Comparison of ENCODE assay signal across 26 mouse cellular contexts in the genomic region with DNA sequence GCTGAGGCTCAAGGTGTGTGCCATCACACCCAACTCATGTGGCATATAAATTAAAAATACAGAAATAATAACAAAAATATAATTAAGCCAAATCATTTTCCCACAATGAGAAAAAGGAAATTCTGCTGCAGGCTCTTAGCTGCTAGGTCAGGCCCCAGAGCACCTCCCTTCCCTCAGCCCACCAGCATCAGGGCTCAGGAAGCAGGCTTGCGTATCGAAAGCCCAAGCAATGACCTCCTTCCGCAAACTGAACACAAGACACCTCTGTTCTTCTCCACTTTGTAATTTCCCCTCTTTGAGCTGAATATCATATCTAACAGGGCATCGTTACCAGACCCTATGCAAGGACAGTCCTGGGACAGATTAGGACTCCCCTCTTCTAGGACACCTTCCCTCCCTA. TPM values are rescaled to one million over a fixed set of nuclear protein-coding genes. Genes with fewer than 3 reads are reported as not detected.
DNase-seq lines count a peak whose midpoint lies in the region; ATAC-seq lines count a peak whose summit lies in the region.
"Had no signal": no experiment of that assay in that cellular context is flagged by ENCODE, and none has a peak within 500 bp of the region (broad histone marks: within the 10 kb centered on the region; RNA-seq: fewer than 3 reads in every experiment).

No protein-coding gene starts in this region.

- peaks cover 6% of the 10 kb centered on the region for H3K9me3 ChIP-seq in hindbrain, embryonic 10.5 days
- H3K9me3 ChIP-seq: embryonic facial prominence, embryonic 13.5 days; embryonic facial prominence, embryonic 15.5 days; G1E had no signal

- WGBS in hindbrain, embryonic 10.5 days, result 92% methylated on average over 4 of the region's 4 CpGs

- H3K27ac ChIP-seq in hindbrain, embryonic 10.5 days, result no peak overlapping the region
- H3K27ac ChIP-seq: embryonic facial prominence, embryonic 13.5 days; embryonic facial prominence, embryonic 15.5 days; forebrain, embryonic 10.5 days; forebrain, embryonic 12.5 days had no signal

- ATAC-seq in common myeloid progenitor, adult 5-6 weeks (replicated peaks; ENCODE audit: low read depth, poor library complexity, severe bottlenecking), result peak; percentile 54
- ATAC-seq in granulocyte monocyte progenitor cell, adult 5-6 weeks (replicated peaks; ENCODE audit: poor library complexity, severe bottlenecking), result peak; percentile 54
- ATAC-seq in megakaryocyte progenitor cell, adult 5-6 weeks (replicated peaks; ENCODE audit: poor library complexity), result peak; percentile 47
- no peak for ATAC-seq in CD4-positive, CD25-positive, alpha-beta regulatory T cell, adult 4 months
- ATAC-seq: activated CD4-positive, CD25-positive, alpha-beta regulatory T cell, adult 4 months; forebrain, embryonic 14.5 days; forebrain, embryonic 16.5 days; Patski had no signal

- no peaks in the 10 kb centered on the region for H3K36me3 ChIP-seq in hindbrain, embryonic 10.5 days
- H3K36me3 ChIP-seq: embryonic facial prominence, embryonic 13.5 days; embryonic facial prominence, embryonic 15.5 days; forebrain, embryonic 10.5 days; forebrain, embryonic 12.5 days; G1E had no signal

- H3K4me1 ChIP-seq in hindbrain, embryonic 10.5 days (replicated peaks), result peaks cover 7% of the 10 kb centered on the region

- DNase-seq in hindbrain, embryonic 10.5 days (ENCODE audit: low spot score), result no peak
- DNase-seq: adrenal gland, adult 8-10 months; adrenal gland, postnatal 14 days; adrenal gland, postnatal 36 days; cerebellum, adult 11-12 months; cerebellum, adult 2 months; cerebellum, adult 9-10 months; cerebellum, postnatal 10 days; cerebellum, postnatal 25 days; embryo, embryonic 11 days had no signal

- H3K27me3 ChIP-seq in hindbrain, embryonic 10.5 days (ENCODE audit: insufficient read depth, poor library complexity, severe bottlenecking), result peaks cover 24% of the 10 kb centered on the region
- H3K27me3 ChIP-seq: CH12.LX, Patski had no signal

- no peak overlapping the region for H3K4me3 ChIP-seq in hindbrain, embryonic 10.5 days
- H3K4me3 ChIP-seq: embryonic facial prominence, embryonic 13.5 days; embryonic facial prominence, embryonic 15.5 days; erythroblast, embryonic 14.5 days; forebrain, embryonic 10.5 days; forebrain, embryonic 12.5 days had no signal

RNA-seq across cellular contexts. Expression of a gene that starts 5.4 kb away (rescaled TPM):
- not detected in 2 replicates for total RNA-seq in common myeloid progenitor, adult 5-6 weeks (2017)
- total RNA-seq in granulocyte monocyte progenitor cell, adult 5-6 weeks (2014; fragmentation: Nextera tagmentation), result not detected in 2 replicates
- total RNA-seq in granulocyte monocyte progenitor cell, adult 5-6 weeks (2017), result 0.26 TPM in 1 of 2 replicates, not detected in the other
- 0.49 and 0.67 TPM in 2 replicates for total RNA-seq in megakaryocyte progenitor cell, adult 5-6 weeks (2015)
- total RNA-seq in megakaryocyte progenitor cell, adult 5-6 weeks (2017), result 0.33 TPM in 1 of 2 replicates, not detected in the other
- 0.12 TPM in 1 of 2 replicates, not detected in the other for polyA plus RNA-seq in hindbrain, embryonic 10.5 days (2016; fragmentation: Nextera tagmentation; extraction: Ambion mirVana)
- polyA plus RNA-seq in CD4-positive, CD25-positive, alpha-beta regulatory T cell, adult 4 months (2017; shearing (Covaris generic)), result under 1 TPM in 1 of 2 experiments, not detected in 1; 0.44 TPM
- total RNA-seq: CH12.LX, G1E had no signal
- polyA plus RNA-seq: activated CD4-positive, CD25-positive, alpha-beta regulatory T cell, adult 4 months; cerebellum, adult 2 months; embryonic facial prominence, embryonic 11.5 days; embryonic facial prominence, embryonic 13.5 days; erythroblast, embryonic 14.5 days; forebrain, embryonic 10.5 days; forebrain, embryonic 14.5 days; forebrain, embryonic 16.5 days; G1E; Patski had no signal

RNA-seq across cellular contexts. Expression of a gene that starts 40.5 kb away (rescaled TPM):
- 63.2 and 74.7 TPM in 2 replicates for total RNA-seq in common myeloid progenitor, adult 5-6 weeks (2017)
- total RNA-seq in granulocyte monocyte progenitor cell, adult 5-6 weeks (2014; fragmentation: Nextera tagmentation), result 188 and 207 TPM in 2 replicates
- 65.2 and 82.6 TPM in 2 replicates for total RNA-seq in granulocyte monocyte progenitor cell, adult 5-6 weeks (2017)
- total RNA-seq in megakaryocyte progenitor cell, adult 5-6 weeks (2015), result 217 and 227 TPM in 2 replicates
- 65.4 and 72.7 TPM in 2 replicates for total RNA-seq in megakaryocyte progenitor cell, adult 5-6 weeks (2017)
- polyA plus RNA-seq in hindbrain, embryonic 10.5 days (2016; fragmentation: Nextera tagmentation; extraction: Ambion mirVana), result 85.9 and 87.8 TPM in 2 replicates
- polyA plus RNA-seq in CD4-positive, CD25-positive, alpha-beta regulatory T cell, adult 4 months (2017; shearing (Covaris generic)), result 10 to 100 TPM; 10.7 to 32.3 TPM
